Mouse (Mus musculus): ENCODE results near the gene Foxo4.

DNA sequence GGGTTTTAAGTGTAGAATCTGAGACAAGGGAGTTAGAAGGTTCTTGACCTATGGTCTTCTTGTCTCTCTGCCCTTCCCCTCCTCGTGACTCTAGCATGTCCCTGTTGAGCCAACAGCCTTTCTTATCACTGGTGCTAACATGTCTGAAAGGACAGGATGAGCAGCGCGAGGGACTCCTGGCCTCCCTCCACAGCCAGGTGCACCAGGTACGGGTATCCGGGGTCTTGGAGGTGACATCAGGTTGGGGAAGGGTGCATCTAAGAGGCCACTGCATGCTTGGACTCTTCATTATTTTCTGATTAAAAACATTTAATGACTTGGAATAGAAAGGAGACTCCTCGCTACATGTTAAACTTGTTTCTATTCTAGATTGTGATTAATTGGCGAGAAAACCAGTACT, 34.7 kb downstream of the Foxo4 start:
- TF ChIP-seq POLR2A (IDR thresholded peaks at IDR 0.05; ENCODE audit: insufficient read length, low read depth) (no peak), E2F4 (IDR thresholded peaks at IDR 0.05; ENCODE audit: insufficient read depth) (no peak), CEBPB (IDR thresholded peaks at IDR 0.05; ENCODE audit: insufficient read depth, poor library complexity, severe bottlenecking) (no peak), USF1 (IDR thresholded peaks at IDR 0.05; ENCODE audit: low read depth) (no peak)
